Mouse (Mus musculus) spleen, postnatal 10 days (tissue): ENCODE results near the gene Smim7.

ENCODE experiments used
- DNase-seq, 2 experiments: peaks; one replicate each; pipeline ENCODE4 v3.0.0; 2021 to 2022; ENCODE audit warnings: low spot score in 2 of 2

The Smim7 gene

GRCm38 (mm10) chr8:72570633-72571610, at the start of gene Smim7:
TSS of gene Smim7 (minus strand) at chr8:72571088.
- peak; percentile 96 to 98 for DNase-seq

GRCm38 (mm10) chr8:72590198-72590597, 19.3 kb upstream of the Smim7 start:
- DNase-seq = peak in 1 of 2 experiments; percentile 66

GRCm38 (mm10) chr8:72589286-72589685, 18.4 kb upstream of the Smim7 start:
- DNase-seq = no peak

GRCm38 (mm10) chr8:72588865-72589264, 18.0 kb upstream of the Smim7 start:
- no peak for DNase-seq

GRCm38 (mm10) chr8:72587806-72588205, 16.9 kb upstream of the Smim7 start:
- no peak for DNase-seq

GRCm38 (mm10) chr8:72584390-72584789, 13.5 kb upstream of the Smim7 start:
- DNase-seq = no peak

- peak; percentile 34 to 73 for DNase-seq
These were observed 12.3 kb upstream of the Smim7 start for GRCm38 (mm10) chr8:72583056-72583771.

- DNase-seq = no peak
These were observed 8.5 kb upstream of the Smim7 start for GRCm38 (mm10) chr8:72579374-72579773.

- no peak for DNase-seq
These were observed 7.1 kb upstream of the Smim7 start for GRCm38 (mm10) chr8:72577941-72578340.

GRCm38 (mm10) chr8:72577266-72577665, 6.4 kb upstream of the Smim7 start:
- no peak for DNase-seq

- no peak for DNase-seq
These were observed 5.0 kb upstream of the Smim7 start for GRCm38 (mm10) chr8:72575915-72576314.

- no peak for DNase-seq
These were observed 2.6 kb upstream of the Smim7 start for GRCm38 (mm10) chr8:72573450-72573849.

GRCm38 (mm10) chr8:72572507-72572906, 1.6 kb upstream of the Smim7 start:
- no peak for DNase-seq

- DNase-seq = peak; percentile 51 to 70
These were observed 954 bp upstream of the Smim7 start, which contains the start of gene Tmem38a for GRCm38 (mm10) chr8:72571611-72572473. TSS of gene Tmem38a (plus strand) at chr8:72572055.

- DNase-seq = no peak
These were observed 4.9 kb downstream of the Smim7 start for GRCm38 (mm10) chr8:72565970-72566369.

- no peak for DNase-seq
These were observed 9.7 kb downstream of the Smim7 start for GRCm38 (mm10) chr8:72561111-72561689.

GRCm38 (mm10) chr8:72555770-72556169, 15.1 kb downstream of the Smim7 start:
- no peak for DNase-seq

GRCm38 (mm10) chr8:72549314-72549892, 21.5 kb downstream of the Smim7 start:
- no peak for DNase-seq

- peak in 1 of 2 experiments; percentile 25 for DNase-seq
These were observed 22.1 kb downstream of the Smim7 start for GRCm38 (mm10) chr8:72548644-72549313.
